Mouse (Mus musculus) stomach, embryonic 15.5 days (tissue): ENCODE measurements at regions not wholly inside any gene's neighbourhood (a gene's known extent, or its start where the extent isn't known, plus 50 kb on each side); places are given as distances from the start of the nearest gene placed in this dataset.

Source experiments
- ATAC-seq: fragments of 200-750 bp; cut with Nextera tagmentation; 2 replicates; pipeline ENCODE4 v1.8.0; 2017; ENCODE audit warnings: low read depth, moderate number of reproducible peaks, moderate TSS enrichment; ENCODE audit not compliant: insufficient read depth, low FRiP score
- H3K27ac ChIP-seq: fragments of 300-500 bp; sonication (generic); 2 replicates; pipeline ENCODE4 v1.5.1; 2015; ENCODE audit warnings: mild to moderate bottlenecking, inconsistent platforms
- H3K27me3 ChIP-seq: fragments of 300-500 bp; sonication (generic); replicated peaks from 2 replicates; pipeline ENCODE4 v1.6.1; 2015; ENCODE audit warnings: inconsistent platforms
- H3K36me3 ChIP-seq: fragments of 300-500 bp; sonication (generic); 2 replicates; pipeline ENCODE4 v1.6.1; 2015; ENCODE audit warnings: inconsistent platforms
- H3K4me1 ChIP-seq: fragments of 300-500 bp; sonication (generic); 2 replicates; pipeline ENCODE4 v1.6.1; 2015; ENCODE audit warnings: inconsistent platforms
- H3K4me2 ChIP-seq: fragments of 300-500 bp; sonication (generic); 2 replicates; pipeline ENCODE4 v1.6.1; 2015; ENCODE audit warnings: mild to moderate bottlenecking, inconsistent platforms
- H3K4me3 ChIP-seq: fragments of 300-500 bp; sonication (generic); replicated peaks from 2 replicates; pipeline ENCODE4 v1.5.1; 2015; ENCODE audit warnings: inconsistent platforms
- H3K9ac ChIP-seq: fragments of 300-500 bp; sonication (generic); 2 replicates; pipeline ENCODE4 v1.6.1; 2015; ENCODE audit warnings: inconsistent platforms
- H3K9me3 ChIP-seq: fragments of 300-500 bp; sonication (generic); 2 replicates; pipeline ENCODE4 v1.6.1; 2016; ENCODE audit warnings: inconsistent platforms
- WGBS: fragments of 180-500 bp; shearing (Covaris S2); methylation state at CpG from one replicate; pipeline ENCODE4 v1.1.7; 2015; 5-methylcytosine and 5-hydroxymethylcytosine counted together

- no peak for ATAC-seq
- 55% methylated on average over 2 of the region's 2 CpGs for WGBS
- no peaks in the 10 kb centered on the region for H3K36me3 ChIP-seq
- H3K4me2 ChIP-seq: no peak overlapping the region
- no peak overlapping the region for H3K9ac ChIP-seq
- H3K27me3 ChIP-seq: no peaks in the 10 kb centered on the region
- no peak overlapping the region for H3K4me3 ChIP-seq
- no peaks in the 10 kb centered on the region for H3K4me1 ChIP-seq
- H3K9me3 ChIP-seq: no peaks in the 10 kb centered on the region
- no peak overlapping the region for H3K27ac ChIP-seq
These were observed 284.7 kb downstream of the Efnb2 start for GRCm38 (mm10) chr8:8376379-8376778.

GRCm38 (mm10) chr8:8367282-8367871 is 293.7 kb downstream of the Efnb2 start:
- Histone ChIP-seq H3K9me3 (no peaks in the 10 kb centered on the region), H3K27ac (no peak overlapping the region), H3K9ac (no peak overlapping the region), H3K4me2 (no peak overlapping the region), H3K36me3 (no peaks in the 10 kb centered on the region), H3K27me3 (no peaks in the 10 kb centered on the region), H3K4me1 (no peaks in the 10 kb centered on the region), H3K4me3 (no peak overlapping the region)
- no peak for ATAC-seq
- 60% methylated on average over 4 of the region's 4 CpGs for WGBS

- H3K9ac ChIP-seq: no peak overlapping the region
- no peak overlapping the region for H3K4me3 ChIP-seq
- no peaks in the 10 kb centered on the region for H3K36me3 ChIP-seq
- H3K27ac ChIP-seq: no peak overlapping the region
- no peaks in the 10 kb centered on the region for H3K4me1 ChIP-seq
- no peaks in the 10 kb centered on the region for H3K9me3 ChIP-seq
- WGBS: 69% methylated on average over 7 of the region's 7 CpGs
- no peak overlapping the region for H3K4me2 ChIP-seq
- no peaks in the 10 kb centered on the region for H3K27me3 ChIP-seq
- ATAC-seq: no peak
These were observed 299.0 kb downstream of the Efnb2 start for GRCm38 (mm10) chr8:8361941-8362537.

- no peak for ATAC-seq
- H3K9me3 ChIP-seq: no peaks in the 10 kb centered on the region
- no peak overlapping the region for H3K4me2 ChIP-seq
These were observed 300.5 kb downstream of the Efnb2 start for GRCm38 (mm10) chr8:8360586-8360985.

GRCm38 (mm10) chr8:8354977-8355376 is 306.1 kb downstream of the Efnb2 start:
- no peaks in the 10 kb centered on the region for H3K27me3 ChIP-seq
- H3K4me3 ChIP-seq: no peak overlapping the region
- H3K4me1 ChIP-seq: no peaks in the 10 kb centered on the region
- WGBS: 86% methylated on average over 4 of the region's 4 CpGs
- no peak overlapping the region for H3K4me2 ChIP-seq
- H3K9me3 ChIP-seq: no peaks in the 10 kb centered on the region
- H3K36me3 ChIP-seq: no peaks in the 10 kb centered on the region
- H3K27ac ChIP-seq: no peak overlapping the region
- H3K9ac ChIP-seq: no peak overlapping the region
- no peak for ATAC-seq

More at GRCm38 (mm10) chr8:8360586-8360985, 300.5 kb downstream of the Efnb2 start:
- H3K4me3 ChIP-seq: no peak overlapping the region
- no peaks in the 10 kb centered on the region for H3K4me1 ChIP-seq
- H3K9ac ChIP-seq: no peak overlapping the region
- no peak overlapping the region for H3K27ac ChIP-seq
- no peaks in the 10 kb centered on the region for H3K27me3 ChIP-seq
- no peaks in the 10 kb centered on the region for H3K36me3 ChIP-seq

- Histone ChIP-seq H3K27me3 (no peaks in the 10 kb centered on the region), H3K36me3 (no peaks in the 10 kb centered on the region), H3K4me1 (no peaks in the 10 kb centered on the region), H3K9ac (no peak overlapping the region), H3K27ac (no peak overlapping the region), H3K4me3 (no peak overlapping the region), H3K4me2 (no peak overlapping the region), H3K9me3 (no peaks in the 10 kb centered on the region)
- 57% methylated on average over 2 of the region's 2 CpGs for WGBS
- ATAC-seq: no peak
These were observed 316.4 kb downstream of the Efnb2 start for GRCm38 (mm10) chr8:8344661-8345060.

GRCm38 (mm10) chr8:8335256-8335972 is 325.6 kb downstream of the Efnb2 start:
- no peak for ATAC-seq
- Histone ChIP-seq H3K9ac (no peak overlapping the region), H3K4me3 (no peak overlapping the region), H3K4me1 (0 out of 2 replicates have a peak, but pooled peaks cover 4% of the 10 kb centered on the region), H3K36me3 (no peaks in the 10 kb centered on the region), H3K27me3 (no peaks in the 10 kb centered on the region), H3K27ac (no peak overlapping the region), H3K4me2 (no peak overlapping the region), H3K9me3 (no peaks in the 10 kb centered on the region)
- WGBS: 71% methylated on average over 19 of the region's 19 CpGs

- Histone ChIP-seq H3K27me3 (no peaks in the 10 kb centered on the region), H3K9ac (no peak overlapping the region), H3K4me3 (no peak overlapping the region), H3K9me3 (no peaks in the 10 kb centered on the region), H3K4me1 (0 out of 2 replicates have a peak, but pooled peaks cover 4% of the 10 kb centered on the region), H3K36me3 (no peaks in the 10 kb centered on the region), H3K27ac (no peak overlapping the region), H3K4me2 (no peak overlapping the region)
- no peak for ATAC-seq
- WGBS: 74% methylated on average over 7 of the region's 7 CpGs
These were observed 326.5 kb downstream of the Efnb2 start for GRCm38 (mm10) chr8:8334515-8334914.

- 35% methylated on average over 7 of the region's 7 CpGs for WGBS
- H3K9me3 ChIP-seq: no peaks in the 10 kb centered on the region
- no peak overlapping the region for H3K4me3 ChIP-seq
- no peaks in the 10 kb centered on the region for H3K27me3 ChIP-seq
- ATAC-seq: no peak
- no peaks in the 10 kb centered on the region for H3K36me3 ChIP-seq
- no peak overlapping the region for H3K27ac ChIP-seq
- H3K9ac ChIP-seq: no peak overlapping the region
- H3K4me2 ChIP-seq: no peak overlapping the region
- peaks cover 9% of the 10 kb centered on the region for H3K4me1 ChIP-seq
These were observed 329.8 kb downstream of the Efnb2 start for GRCm38 (mm10) chr8:8331249-8331648.

- WGBS: 24% methylated on average over 7 of the region's 7 CpGs
- no peak overlapping the region for H3K27ac ChIP-seq
- no peaks in the 10 kb centered on the region for H3K36me3 ChIP-seq
- H3K4me2 ChIP-seq: no peak overlapping the region
- H3K4me1 ChIP-seq: peaks cover 17% of the 10 kb centered on the region
- no peak overlapping the region for H3K9ac ChIP-seq
- H3K4me3 ChIP-seq: no peak overlapping the region
- no peak for ATAC-seq
- H3K9me3 ChIP-seq: no peaks in the 10 kb centered on the region
- no peaks in the 10 kb centered on the region for H3K27me3 ChIP-seq
These were observed 332.9 kb downstream of the Efnb2 start for GRCm38 (mm10) chr8:8328010-8328666.

- Histone ChIP-seq H3K4me2 (no peak overlapping the region), H3K9ac (no peak overlapping the region), H3K4me3 (no peak overlapping the region), H3K9me3 (no peaks in the 10 kb centered on the region), H3K36me3 (no peaks in the 10 kb centered on the region), H3K27me3 (no peaks in the 10 kb centered on the region), H3K27ac (no peak overlapping the region), H3K4me1 (peaks cover 17% of the 10 kb centered on the region)
- 50% methylated on average over 16 of the region's 16 CpGs for WGBS
- no peak for ATAC-seq
These were observed 334.8 kb downstream of the Efnb2 start for GRCm38 (mm10) chr8:8326066-8326834.
